Mouse (Mus musculus) embryonic facial prominence, embryonic 13.5 days (tissue): Measurements from ENCODE around the gene Fam205a4. TPM values are rescaled to one million over a fixed set of nuclear protein-coding genes. Genes with fewer than 3 reads are reported as not detected.
"Not testable (repeated sequence)": the region's sequence is repeated elsewhere in the genome, so short reads cannot be mapped to it uniquely, and the experiment has no call there.

Source experiments
- ATAC-seq: fragments of 200-750 bp; cut with Nextera tagmentation; 2 replicates; pipeline ENCODE4 v1.8.0; 2017; ENCODE audit warnings: low read depth; ENCODE audit not compliant: insufficient number of reproducible peaks, insufficient read depth, low FRiP score, low TSS enrichment
- H3K27ac ChIP-seq: fragments of 300-500 bp; sonication (generic); 2 replicates; pipeline ENCODE4 v1.5.1; 2015; ENCODE audit warnings: moderate library complexity, mild to moderate bottlenecking, inconsistent platforms
- H3K27me3 ChIP-seq: fragments of 300-500 bp; sonication (generic); 2 replicates; pipeline ENCODE4 v1.6.1; 2015; ENCODE audit warnings: mild to moderate bottlenecking, inconsistent platforms
- H3K36me3 ChIP-seq: fragments of 300-500 bp; sonication (generic); 2 replicates; pipeline ENCODE4 v1.6.1; 2015; ENCODE audit warnings: mild to moderate bottlenecking, inconsistent platforms
- H3K4me1 ChIP-seq: fragments of 300-500 bp; sonication (generic); 2 replicates; pipeline ENCODE4 v1.6.1; 2015; ENCODE audit warnings: inconsistent platforms
- H3K4me2 ChIP-seq: fragments of 300-500 bp; sonication (generic); 2 replicates; pipeline ENCODE4 v1.6.1; 2015; ENCODE audit warnings: moderate library complexity, mild to moderate bottlenecking, inconsistent platforms
- H3K4me3 ChIP-seq: fragments of 300-500 bp; sonication (generic); 2 replicates; pipeline ENCODE4 v1.5.1; 2015; ENCODE audit warnings: mild to moderate bottlenecking, inconsistent platforms
- H3K9ac ChIP-seq: fragments of 300-500 bp; sonication (generic); 2 replicates; pipeline ENCODE4 v1.6.1; 2015; ENCODE audit warnings: mild to moderate bottlenecking, inconsistent platforms
- H3K9me3 ChIP-seq: fragments of 300-500 bp; sonication (generic); 2 replicates; pipeline ENCODE4 v1.6.1; 2016; ENCODE audit warnings: inconsistent platforms
- WGBS: fragments of 180-500 bp; shearing (Covaris S2); methylation state at CpG from one replicate; pipeline ENCODE4 v1.1.7; 2015; ENCODE audit warnings: mixed read lengths; 5-methylcytosine and 5-hydroxymethylcytosine counted together
- polyA plus RNA-seq: library from polyadenylated mRNA; unstranded; fragments of >200 nt; fragmentation: Nextera tagmentation; extraction: Ambion mirVana; gene quantifications from 2 replicates; pipeline ENCODE4 v1.2.1, GENCODE M21; 2015

Fam205a4 gene
- polyA plus RNA-seq = 0.37 TPM in 1 of 2 replicates, not detected in the other

- H3K4me3 ChIP-seq, H3K36me3 ChIP-seq, H3K9me3 ChIP-seq, H3K9ac ChIP-seq, ATAC-seq, H3K4me1 ChIP-seq, H3K27ac ChIP-seq, H3K27me3 ChIP-seq, H3K4me2 ChIP-seq: not testable (repeated sequence)
- WGBS = no CpG with 5 or more reads among the region's 1 CpGs
These were observed at the start of gene Fam205a4 for GRCm38 (mm10) chr4:41965758-41966157. Gene Fam205a4 (plus strand): TSS chr4:41966058.

GRCm38 (mm10) chr4:41941272-41941671 is 24.6 kb upstream of the Fam205a4 start, which contains the start of gene Gm20878:
Gene Gm20878 (plus strand): TSS chr4:41941572.
- not testable (repeated sequence) for ATAC-seq, H3K27me3 ChIP-seq, H3K9me3 ChIP-seq, H3K4me3 ChIP-seq, H3K4me1 ChIP-seq, H3K4me2 ChIP-seq, H3K36me3 ChIP-seq, H3K9ac ChIP-seq, H3K27ac ChIP-seq
- no CpG with 5 or more reads among the region's 8 CpGs for WGBS

Other genes starting within 250 kb of the Fam205a4 start
- gene Dctn3, start 242.9 kb upstream of the Fam205a4 start, polyA plus RNA-seq = 123 and 128 TPM in 2 replicates
- 0.15 and 0.20 TPM in 2 replicates for gene Arid3c, start 234.9 kb upstream of the Fam205a4 start, polyA plus RNA-seq
- 43.4 and 47.9 TPM in 2 replicates for gene Galt, start 210.8 kb upstream of the Fam205a4 start, polyA plus RNA-seq
- 83.8 and 87.7 TPM in 2 replicates for gene Sigmar1, start 209.9 kb upstream of the Fam205a4 start, polyA plus RNA-seq
- 63.5 and 65.5 TPM in 2 replicates for gene Ccl27a, start 191.8 kb upstream of the Fam205a4 start, polyA plus RNA-seq
- 8.7 and 16.9 TPM in 2 replicates for gene Gm21541, start 62.4 kb upstream of the Fam205a4 start, polyA plus RNA-seq
- 3.5 and 3.8 TPM in 2 replicates for gene Gm20878, start 24.5 kb upstream of the Fam205a4 start, polyA plus RNA-seq
- gene Gm21093, start 68.7 kb downstream of the Fam205a4 start, polyA plus RNA-seq = 0.44 TPM in 1 of 2 replicates, not detected in the other
- gene Gm3893, start 125.1 kb downstream of the Fam205a4 start, polyA plus RNA-seq = not detected in 2 replicates
- gene Gm13304, start 148.8 kb downstream of the Fam205a4 start, polyA plus RNA-seq = not detected in 2 replicates
- gene Gm13306, start 187.4 kb downstream of the Fam205a4 start, polyA plus RNA-seq = not detected in 2 replicates
- 0.79 and 1.9 TPM in 2 replicates for gene Gm13305, start 202.5 kb downstream of the Fam205a4 start, polyA plus RNA-seq